ENCODE assay signal across 10 mouse cellular contexts in the genomic region with DNA sequence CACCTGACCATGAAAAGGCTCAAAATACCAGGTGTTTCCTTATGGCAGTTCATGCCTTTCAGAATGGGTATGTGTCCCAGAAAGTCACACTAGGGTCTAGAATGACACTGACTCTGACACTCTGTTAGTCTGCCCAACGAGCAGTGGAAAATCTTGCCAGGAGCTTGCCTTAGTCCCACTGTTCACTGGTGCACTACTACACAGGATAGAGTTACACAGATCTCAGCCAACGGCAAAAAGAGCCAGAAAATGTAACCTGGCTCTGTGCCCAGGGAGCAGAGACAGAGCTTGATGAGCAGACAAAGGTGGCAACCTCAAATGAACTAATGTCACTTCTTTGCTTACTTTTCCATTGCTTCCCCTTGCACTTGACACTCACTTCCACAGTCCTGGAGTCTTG.
DNase-seq lines count a peak whose midpoint lies in the region; ATAC-seq and TF ChIP-seq lines count a peak whose summit lies in the region.
"Had no signal": no experiment of that assay in that cellular context is flagged by ENCODE, and none has a peak within 500 bp of the region (broad histone marks: within the 10 kb centered on the region; RNA-seq: fewer than 3 reads in every experiment).

No protein-coding gene starts in this region.

- no peaks in the 10 kb centered on the region for H3K9me3 ChIP-seq in heart, embryonic 12.5 days (replicated peaks)
- no peaks in the 10 kb centered on the region for H3K9me3 ChIP-seq in midbrain, postnatal 0 days (ENCODE audit: low read length)
- no peaks in the 10 kb centered on the region for H3K9me3 ChIP-seq in midbrain, embryonic 10.5 days (replicated peaks)

- no peaks in the 10 kb centered on the region for H3K4me1 ChIP-seq in heart, embryonic 12.5 days (replicated peaks)
- no peaks in the 10 kb centered on the region for H3K4me1 ChIP-seq in midbrain, postnatal 0 days (ENCODE audit: insufficient read depth, low read length)
- no peaks in the 10 kb centered on the region for H3K4me1 ChIP-seq in midbrain, embryonic 10.5 days

- H3K36me3 ChIP-seq in heart, embryonic 12.5 days, result no peaks in the 10 kb centered on the region
- no peaks in the 10 kb centered on the region for H3K36me3 ChIP-seq in midbrain, postnatal 0 days (ENCODE audit: insufficient read depth, low read length)
- no peaks in the 10 kb centered on the region for H3K36me3 ChIP-seq in midbrain, embryonic 10.5 days
- H3K36me3 ChIP-seq: G1E had no signal

- WGBS in heart, embryonic 12.5 days, result 34% methylated on average over 2 of the region's 2 CpGs
- 54% methylated on average over 2 of the region's 2 CpGs for WGBS in midbrain, postnatal 0 days
- 81% methylated on average over 2 of the region's 2 CpGs for WGBS in midbrain, embryonic 10.5 days

- no peak for TF ChIP-seq CTCF in midbrain, postnatal 0 days (IDR thresholded peaks at IDR 0.05)

- no peak overlapping the region for H3K27ac ChIP-seq in heart, embryonic 12.5 days (ENCODE audit: poor library complexity, severe bottlenecking)
- no peak overlapping the region for H3K27ac ChIP-seq in midbrain, postnatal 0 days (ENCODE audit: low read depth, low read length)
- H3K27ac ChIP-seq in midbrain, embryonic 10.5 days (replicated peaks), result no peak overlapping the region

- H3K4me3 ChIP-seq in heart, embryonic 12.5 days, result no peak overlapping the region
- H3K4me3 ChIP-seq in midbrain, postnatal 0 days (ENCODE audit: low read depth, low read length), result no peak overlapping the region
- H3K4me3 ChIP-seq in midbrain, embryonic 10.5 days, result no peak overlapping the region

- ATAC-seq in heart, embryonic 12.5 days (ENCODE audit: insufficient number of reproducible peaks, low FRiP score), result no peak
- no peak for ATAC-seq in midbrain, postnatal 0 days (ENCODE audit: low FRiP score)

- no peaks in the 10 kb centered on the region for H3K27me3 ChIP-seq in heart, embryonic 12.5 days (replicated peaks)
- H3K27me3 ChIP-seq in midbrain, postnatal 0 days (ENCODE audit: insufficient read depth, low read length), result no peaks in the 10 kb centered on the region
- H3K27me3 ChIP-seq in midbrain, embryonic 10.5 days (ENCODE audit: low read depth, poor library complexity, severe bottlenecking), result no peaks in the 10 kb centered on the region

- DNase-seq in cerebellum, adult 18-20 months, result peak; percentile 5 to 7
- no peak for DNase-seq in cerebellum, adult 8-10 months
- DNase-seq in heart, adult 9 months (ENCODE audit: low spot score in 2 of 2), result peak; percentile 2 to 18
- peak; percentile 38 for DNase-seq in midbrain, postnatal 0 days (ENCODE audit: low spot score)
- DNase-seq in midbrain, embryonic 10.5 days (ENCODE audit: low spot score), result no peak
- DNase-seq in heart, postnatal 14 days, result peak; percentile 9 to 57
- DNase-seq in spleen, adult 18-20 months, result no peak
- DNase-seq: thymus, postnatal 25 days had no signal

- no peak overlapping the region for H3K4me2 ChIP-seq in heart, embryonic 12.5 days
- no peak overlapping the region for H3K4me2 ChIP-seq in midbrain, postnatal 0 days (ENCODE audit: low read depth, low read length, poor library complexity, severe bottlenecking)

- no peak overlapping the region for H3K9ac ChIP-seq in heart, embryonic 12.5 days
- H3K9ac ChIP-seq in midbrain, postnatal 0 days (replicated peaks; ENCODE audit: low read length, poor library complexity, severe bottlenecking), result no peak overlapping the region

- intact Hi-C loops in heart, postnatal 14 days (cut with DNase I), result no loop called here

Comparison
In these comparisons a context has a peak if more than half of its experiments do, and no peak if none do; other contexts are left out.
1. DNase-seq: peak in cerebellum, adult 18-20 months (2 of 2), heart, adult 9 months (2 of 2), midbrain, postnatal 0 days (single experiment) and heart, postnatal 14 days (2 of 2); none in cerebellum, adult 8-10 months (single experiment), midbrain, embryonic 10.5 days (single experiment) and spleen, adult 18-20 months (0 of 2).